Mouse (Mus musculus): ENCODE data around the gene Kif24. TPM values are rescaled to one million over a fixed set of nuclear protein-coding genes. Genes with fewer than 3 reads are reported as not detected.
A peak's percentile ranks its signal among the peaks of the same experiment; 100 is the strongest.

The Kif24 gene
- polyA plus RNA-seq, 1 experiment from 2014 or later, result 8.3 TPM

DNA sequence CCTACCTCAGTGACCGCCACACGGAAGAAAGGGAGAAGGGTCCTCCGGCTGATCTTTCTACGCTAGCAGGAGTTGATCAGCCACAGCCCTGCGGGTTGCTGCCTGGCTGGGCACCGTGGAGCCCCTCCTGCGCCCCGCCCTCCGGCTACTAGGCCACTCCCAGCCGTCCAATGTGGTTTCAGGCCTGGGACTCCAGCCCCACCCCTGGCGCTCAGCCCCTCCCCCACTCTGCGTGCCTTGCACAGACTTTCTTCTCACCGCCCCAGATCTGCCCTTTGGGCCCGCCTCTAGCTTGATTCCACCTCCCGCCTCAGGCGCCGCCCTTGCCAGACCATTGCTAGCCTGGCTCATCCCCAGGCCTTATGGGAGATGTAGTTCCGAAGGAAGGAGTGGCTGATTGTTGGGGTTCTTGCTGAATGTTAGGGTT lies 38.3 kb upstream of the Kif24 start, which contains the start of gene AI464131:
Gene AI464131, minus strand, starts transcription at position 91 of the 427 bp plus-strand sequence.
- Histone ChIP-seq H3K4me3 (ENCODE audit: low read length) (peak within 1 kb of the TSS; percentile 55), H3K27me3 (ENCODE audit: control insufficient read depth, insufficient read depth, low read depth, low read length) (peaks cover 38% of the 10 kb centered on the region), H3K27ac (ENCODE audit: low read length) (peak within 1 kb of the TSS; percentile 60), H3K4me1 (replicated peaks; ENCODE audit: control insufficient read depth, insufficient read depth, low read length) (peaks cover 24% of the 10 kb centered on the region), H3K4me2 (ENCODE audit: low read depth, low read length) (peak within 1 kb of the TSS; percentile 71), H3K9ac (ENCODE audit: low read length) (peak within 1 kb of the TSS; percentile 63), H3K9me3 (ENCODE audit: control insufficient read depth, low read length) (no peaks in the 10 kb centered on the region), H3K36me3 (ENCODE audit: control insufficient read depth, insufficient read depth, low read length) (no peaks in the 10 kb centered on the region)
- peak; percentile 96 for ATAC-seq (ENCODE audit: low read depth)
- under 1% methylated on average over 18 of the region's 18 CpGs for WGBS

DNA sequence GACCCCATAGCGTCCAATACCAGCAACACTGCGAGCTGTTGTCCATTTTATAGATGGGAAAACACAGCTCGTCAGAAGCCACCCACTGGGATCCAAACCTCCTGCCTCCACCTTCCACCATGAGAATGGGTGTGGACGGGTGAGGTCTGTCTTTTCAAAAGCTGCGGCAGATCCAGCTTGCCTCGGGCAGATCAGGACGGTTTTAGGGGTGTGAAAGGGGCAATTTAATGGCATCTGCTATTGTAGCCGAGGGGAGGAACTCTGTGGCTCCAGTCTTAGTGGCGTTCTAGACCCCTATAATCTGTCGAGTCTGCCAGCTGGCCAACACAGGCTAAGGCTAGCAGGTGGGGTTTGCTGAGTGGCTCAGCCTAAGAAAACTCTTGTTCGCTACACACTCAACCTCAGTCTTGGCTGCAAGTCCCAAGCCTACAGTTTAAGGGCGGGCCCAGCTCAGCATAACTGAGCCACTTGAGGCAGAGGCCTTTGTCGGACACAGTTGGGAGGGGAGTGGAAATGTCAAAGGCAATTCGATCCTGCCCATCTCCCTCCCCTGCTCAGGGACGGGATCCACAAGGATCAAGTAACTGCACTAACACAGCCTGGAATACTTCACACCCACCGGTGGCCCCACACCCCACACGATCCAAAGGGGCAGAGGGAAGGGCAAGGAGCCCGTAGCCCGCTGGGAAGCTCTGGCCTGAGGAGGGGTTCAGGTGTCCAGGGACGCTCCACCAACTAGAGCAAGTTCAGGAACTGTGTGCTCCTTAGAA lies 37.7 kb upstream of the Kif24 start:
- peak overlapping the region; percentile 60 for H3K27ac ChIP-seq (ENCODE audit: low read length)
- ATAC-seq (ENCODE audit: low read depth), result peak; percentile 66
- peaks cover 29% of the 10 kb centered on the region for H3K4me1 ChIP-seq (replicated peaks; ENCODE audit: control insufficient read depth, insufficient read depth, low read length)
- peak overlapping the region; percentile 71 for H3K4me2 ChIP-seq (ENCODE audit: low read depth, low read length)
- no peaks in the 10 kb centered on the region for H3K36me3 ChIP-seq (ENCODE audit: control insufficient read depth, insufficient read depth, low read length)
- no peaks in the 10 kb centered on the region for H3K9me3 ChIP-seq (ENCODE audit: control insufficient read depth, low read length)
- peak overlapping the region; percentile 55 for H3K4me3 ChIP-seq (ENCODE audit: low read length)
- peaks cover 42% of the 10 kb centered on the region for H3K27me3 ChIP-seq (ENCODE audit: control insufficient read depth, insufficient read depth, low read depth, low read length)
- H3K9ac ChIP-seq (ENCODE audit: low read length), result peak overlapping the region; percentile 63
- 12% methylated on average over 20 of the region's 20 CpGs for WGBS

DNA sequence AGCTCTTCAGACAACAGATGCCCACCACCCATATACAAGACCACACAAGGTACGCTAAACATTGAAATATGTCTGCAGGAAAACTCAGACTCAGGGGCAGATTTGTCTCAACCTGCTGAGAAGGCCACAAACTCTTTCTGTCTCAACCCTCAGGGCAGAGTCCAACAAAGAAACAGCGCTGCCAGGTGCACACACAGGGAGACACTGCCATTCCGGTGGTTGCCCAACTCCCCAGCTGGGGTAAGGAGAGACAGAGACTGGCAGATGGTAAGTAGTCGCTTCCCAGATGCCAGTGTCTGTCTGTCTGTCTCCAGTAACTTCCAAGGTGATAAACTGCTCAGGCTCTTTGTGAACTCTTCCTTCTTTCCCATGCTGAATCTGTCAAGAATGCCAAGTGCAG lies 36.1 kb upstream of the Kif24 start:
- Histone ChIP-seq H3K27ac (ENCODE audit: low read length) (no peak overlapping the region), H3K9me3 (ENCODE audit: control insufficient read depth, low read length) (no peaks in the 10 kb centered on the region), H3K4me1 (replicated peaks; ENCODE audit: control insufficient read depth, insufficient read depth, low read length) (peaks cover 21% of the 10 kb centered on the region), H3K36me3 (ENCODE audit: control insufficient read depth, insufficient read depth, low read length) (no peaks in the 10 kb centered on the region), H3K4me3 (ENCODE audit: low read length) (no peak overlapping the region), H3K4me2 (ENCODE audit: low read depth, low read length) (no peak overlapping the region), H3K9ac (ENCODE audit: low read length) (no peak overlapping the region), H3K27me3 (ENCODE audit: control insufficient read depth, insufficient read depth, low read depth, low read length) (peaks cover 50% of the 10 kb centered on the region)
- ATAC-seq (ENCODE audit: low read depth), result no peak
- 69% methylated on average over 4 of the region's 4 CpGs for WGBS

DNA sequence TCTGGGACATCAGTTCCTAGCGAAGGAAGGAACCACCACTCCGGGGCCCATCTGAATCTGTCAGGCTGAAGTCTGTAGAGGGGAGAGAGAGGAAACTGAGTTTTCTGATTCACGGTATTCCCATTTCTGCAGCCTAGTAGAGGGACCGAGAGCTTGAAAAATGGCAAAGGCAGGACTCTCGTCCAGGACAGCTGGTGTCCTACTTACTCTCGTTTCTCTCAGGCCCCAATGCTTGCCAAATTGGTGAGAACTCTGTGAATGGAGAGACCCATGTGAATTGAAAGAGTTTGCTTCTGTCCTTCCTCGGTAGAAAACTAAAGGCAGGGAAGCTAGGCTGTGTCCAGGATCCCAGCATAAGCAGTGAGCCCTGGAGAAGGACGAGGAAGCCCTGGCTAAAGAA lies 34.9 kb upstream of the Kif24 start:
- no peak for ATAC-seq (ENCODE audit: low read depth)

DNA sequence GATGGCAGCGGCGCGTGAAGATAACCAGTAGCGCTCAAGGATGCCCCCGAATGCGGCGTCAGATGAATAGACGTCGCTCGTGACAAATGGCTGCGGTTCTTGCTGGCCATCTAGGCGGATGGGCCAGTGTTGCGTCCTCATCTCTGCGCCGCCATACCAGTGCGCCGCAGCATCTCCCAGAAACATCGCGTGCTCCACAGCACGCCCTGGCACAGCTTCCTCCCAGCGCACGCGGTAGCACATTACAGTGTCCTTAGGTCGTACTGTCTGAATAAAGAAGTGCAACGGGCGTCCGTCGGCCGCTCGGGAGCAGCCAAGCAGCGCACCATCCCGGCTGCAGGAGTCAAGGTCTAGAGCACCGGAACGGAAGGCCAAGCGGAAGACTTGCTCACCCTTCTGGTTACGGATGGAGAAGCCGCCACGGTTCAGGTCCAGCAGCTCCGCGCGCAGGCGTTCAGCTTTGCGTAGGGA lies 34.3 kb upstream of the Kif24 start:
- Histone ChIP-seq H3K4me2 (ENCODE audit: low read depth, low read length) (peak overlapping the region; percentile 54), H3K27me3 (ENCODE audit: control insufficient read depth, insufficient read depth, low read depth, low read length) (peaks cover 50% of the 10 kb centered on the region), H3K4me1 (replicated peaks; ENCODE audit: control insufficient read depth, insufficient read depth, low read length) (peaks cover 21% of the 10 kb centered on the region), H3K9me3 (ENCODE audit: control insufficient read depth, low read length) (no peaks in the 10 kb centered on the region), H3K9ac (ENCODE audit: low read length) (no peak overlapping the region), H3K4me3 (ENCODE audit: low read length) (peak overlapping the region; percentile 35), H3K27ac (ENCODE audit: low read length) (no peak overlapping the region), H3K36me3 (ENCODE audit: control insufficient read depth, insufficient read depth, low read length) (no peaks in the 10 kb centered on the region)
- no peak for ATAC-seq (ENCODE audit: low read depth)
- 9% methylated on average over 43 of the region's 43 CpGs for WGBS

More for the DNA sequence above, 34.9 kb upstream of the Kif24 start:
- H3K9ac ChIP-seq (ENCODE audit: low read length), result no peak overlapping the region
- H3K27me3 ChIP-seq (ENCODE audit: control insufficient read depth, insufficient read depth, low read depth, low read length), result peaks cover 50% of the 10 kb centered on the region
- WGBS, result 65% methylated on average over 8 of the region's 8 CpGs
- H3K4me2 ChIP-seq (ENCODE audit: low read depth, low read length), result no peak overlapping the region
- no peaks in the 10 kb centered on the region for H3K36me3 ChIP-seq (ENCODE audit: control insufficient read depth, insufficient read depth, low read length)
- H3K4me3 ChIP-seq (ENCODE audit: low read length), result no peak overlapping the region
- H3K4me1 ChIP-seq (replicated peaks; ENCODE audit: control insufficient read depth, insufficient read depth, low read length), result peaks cover 21% of the 10 kb centered on the region
- H3K27ac ChIP-seq (ENCODE audit: low read length), result no peak overlapping the region
- H3K9me3 ChIP-seq (ENCODE audit: control insufficient read depth, low read length), result no peaks in the 10 kb centered on the region

DNA sequence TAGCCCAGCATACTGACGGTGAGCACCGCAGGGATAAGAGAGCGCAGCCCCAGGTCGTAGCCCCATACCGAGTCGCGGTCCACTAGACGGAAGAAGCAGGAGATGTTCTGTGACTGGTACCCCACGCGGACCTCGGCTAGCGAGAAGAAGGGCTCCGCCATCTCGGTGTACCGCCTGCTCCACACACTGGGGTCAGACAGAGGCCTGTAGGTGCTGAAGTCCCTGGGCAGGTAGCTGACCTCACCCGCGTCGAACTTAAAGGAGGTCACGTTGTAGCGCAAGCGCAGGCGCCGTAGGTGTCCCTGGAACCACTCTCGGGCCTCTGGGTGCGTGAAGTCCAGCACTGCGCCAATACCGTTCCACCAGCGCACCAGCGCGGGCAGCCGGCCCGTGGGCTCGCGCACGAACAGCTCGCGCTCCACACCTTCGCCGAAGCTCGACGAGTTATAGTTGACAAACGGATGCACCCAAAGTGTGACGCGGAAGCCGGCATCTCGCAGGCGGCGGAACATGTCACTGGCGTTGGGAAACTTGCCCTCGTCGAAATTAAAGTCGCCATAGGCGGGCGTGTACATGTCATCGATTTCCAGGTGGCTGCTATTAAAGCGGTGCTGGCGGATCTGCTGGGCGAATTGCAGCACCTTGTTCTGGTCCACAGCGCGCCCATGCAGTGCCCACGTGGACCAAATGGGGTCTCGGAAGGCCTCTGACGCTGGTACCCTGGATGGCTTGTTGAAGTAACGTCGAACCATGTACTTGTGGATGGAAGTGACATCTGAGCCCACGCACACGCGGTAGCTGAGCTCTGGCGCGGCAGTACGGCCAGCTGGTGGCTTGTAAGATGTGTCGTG lies 33.5 kb upstream of the Kif24 start:
- 6% methylated on average over 72 of the region's 72 CpGs for WGBS
- H3K36me3 ChIP-seq (ENCODE audit: control insufficient read depth, insufficient read depth, low read length), result no peaks in the 10 kb centered on the region
- H3K4me2 ChIP-seq (ENCODE audit: low read depth, low read length), result peak overlapping the region; percentile 54
- H3K9ac ChIP-seq (ENCODE audit: low read length), result peak overlapping the region; percentile 13; the same call in 1 of the 2 replicates
- peak overlapping the region; percentile 35 for H3K4me3 ChIP-seq (ENCODE audit: low read length)
- H3K27ac ChIP-seq (ENCODE audit: low read length), result no peak overlapping the region
- H3K9me3 ChIP-seq (ENCODE audit: control insufficient read depth, low read length), result no peaks in the 10 kb centered on the region
- no peak for ATAC-seq (ENCODE audit: low read depth)
- peaks cover 50% of the 10 kb centered on the region for H3K27me3 ChIP-seq (ENCODE audit: control insufficient read depth, insufficient read depth, low read depth, low read length)
- H3K4me1 ChIP-seq (replicated peaks; ENCODE audit: control insufficient read depth, insufficient read depth, low read length), result peaks cover 21% of the 10 kb centered on the region

DNA sequence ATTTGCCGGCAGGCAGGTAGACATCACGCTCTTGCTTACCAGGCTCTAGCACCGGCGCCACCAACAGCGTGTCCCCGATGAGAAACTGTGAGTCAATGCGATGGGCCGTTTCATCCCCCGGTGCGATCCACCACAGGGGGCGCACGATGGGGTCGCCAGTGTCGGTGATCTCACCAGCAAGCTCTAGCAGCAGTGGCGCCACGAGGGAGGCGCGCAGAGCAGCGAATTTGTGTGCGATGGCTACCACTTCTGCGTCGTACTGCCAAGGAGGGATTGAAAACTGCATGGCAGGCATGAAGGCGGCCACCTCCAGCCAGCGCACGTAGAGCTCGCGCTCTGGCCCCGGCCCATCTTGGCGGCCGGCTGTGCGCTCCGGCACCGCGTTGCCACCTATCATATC lies 32.9 kb upstream of the Kif24 start:
- no peak for ATAC-seq (ENCODE audit: low read depth)
- Histone ChIP-seq H3K27me3 (ENCODE audit: control insufficient read depth, insufficient read depth, low read depth, low read length) (peaks cover 50% of the 10 kb centered on the region), H3K4me2 (ENCODE audit: low read depth, low read length) (peak overlapping the region; percentile 54), H3K9ac (ENCODE audit: low read length) (peak overlapping the region; percentile 13; the same call in 1 of the 2 replicates), H3K27ac (ENCODE audit: low read length) (no peak overlapping the region), H3K4me3 (ENCODE audit: low read length) (peak overlapping the region; percentile 35), H3K4me1 (replicated peaks; ENCODE audit: control insufficient read depth, insufficient read depth, low read length) (peaks cover 21% of the 10 kb centered on the region), H3K36me3 (ENCODE audit: control insufficient read depth, insufficient read depth, low read length) (no peaks in the 10 kb centered on the region), H3K9me3 (ENCODE audit: control insufficient read depth, low read length) (no peaks in the 10 kb centered on the region)
- WGBS, result 5% methylated on average over 34 of the region's 34 CpGs

DNA sequence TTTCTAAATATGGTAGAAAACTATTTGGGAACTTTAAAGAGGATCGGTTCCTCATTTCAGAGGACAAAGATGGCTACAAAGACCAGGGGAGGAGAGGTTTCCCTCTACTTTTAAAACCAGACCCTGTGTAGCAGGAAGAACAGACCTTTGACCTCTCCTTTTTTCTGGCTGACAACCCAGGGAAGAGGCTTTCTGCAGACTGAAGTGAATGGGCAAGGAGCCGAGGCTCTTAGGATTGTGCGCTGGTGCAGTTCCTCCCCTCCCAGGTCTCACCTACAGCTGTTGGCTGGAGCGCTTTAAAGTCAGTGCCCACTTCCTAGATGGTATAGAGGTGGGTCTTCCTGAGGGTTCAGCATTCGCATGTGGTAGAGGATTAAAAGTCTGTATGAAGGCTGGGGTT lies 32.4 kb upstream of the Kif24 start:
- H3K4me2 ChIP-seq (ENCODE audit: low read depth, low read length), result no peak overlapping the region

DNA sequence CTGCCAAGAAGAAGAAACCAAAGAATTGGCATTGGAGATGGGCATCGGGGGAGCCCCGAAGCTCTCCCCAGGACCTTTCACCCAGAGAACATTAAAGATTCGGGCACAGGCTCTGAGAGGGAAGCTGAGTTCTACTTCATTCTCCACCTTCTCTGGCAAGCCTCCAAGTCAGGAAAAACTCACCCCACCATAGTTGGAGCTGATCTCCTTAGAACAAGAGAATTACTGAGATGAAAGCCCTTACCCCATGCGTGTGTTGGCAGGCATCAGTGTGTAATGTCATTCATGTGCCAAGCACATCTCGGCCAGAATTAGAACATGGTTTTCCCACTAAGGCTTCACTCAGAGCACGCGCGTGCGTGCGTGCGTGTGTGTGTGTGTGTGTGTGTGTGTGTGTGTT lies 31.2 kb upstream of the Kif24 start:
- Histone ChIP-seq H3K9ac (ENCODE audit: low read length) (no peak overlapping the region), H3K4me3 (ENCODE audit: low read length) (no peak overlapping the region), H3K4me1 (replicated peaks; ENCODE audit: control insufficient read depth, insufficient read depth, low read length) (peaks cover 19% of the 10 kb centered on the region), H3K27me3 (ENCODE audit: control insufficient read depth, insufficient read depth, low read depth, low read length) (peaks cover 43% of the 10 kb centered on the region), H3K9me3 (ENCODE audit: control insufficient read depth, low read length) (no peaks in the 10 kb centered on the region), H3K27ac (ENCODE audit: low read length) (no peak overlapping the region), H3K36me3 (ENCODE audit: control insufficient read depth, insufficient read depth, low read length) (no peaks in the 10 kb centered on the region), H3K4me2 (ENCODE audit: low read depth, low read length) (no peak overlapping the region)
- ATAC-seq (ENCODE audit: low read depth), result no peak
- WGBS, result 75% methylated on average over 11 of the region's 11 CpGs

More for the DNA sequence above, 32.4 kb upstream of the Kif24 start:
- Histone ChIP-seq H3K4me1 (replicated peaks; ENCODE audit: control insufficient read depth, insufficient read depth, low read length) (peaks cover 19% of the 10 kb centered on the region), H3K9ac (ENCODE audit: low read length) (no peak overlapping the region), H3K4me3 (ENCODE audit: low read length) (no peak overlapping the region), H3K36me3 (ENCODE audit: control insufficient read depth, insufficient read depth, low read length) (no peaks in the 10 kb centered on the region), H3K9me3 (ENCODE audit: control insufficient read depth, low read length) (no peaks in the 10 kb centered on the region), H3K27me3 (ENCODE audit: control insufficient read depth, insufficient read depth, low read depth, low read length) (peaks cover 50% of the 10 kb centered on the region), H3K27ac (ENCODE audit: low read length) (no peak overlapping the region)
- 58% methylated on average over 5 of the region's 5 CpGs for WGBS
- ATAC-seq (ENCODE audit: low read depth), result no peak
